Mouse (Mus musculus) stomach, embryonic 15.5 days (tissue): Measurements from ENCODE around the gene Srl. TPM values are rescaled to one million over a fixed set of nuclear protein-coding genes. Genes with fewer than 3 reads are reported as not detected.

Experiments used
- ATAC-seq: fragments of 200-750 bp; cut with Nextera tagmentation; 2 replicates; pipeline ENCODE4 v1.8.0; 2017; ENCODE audit warnings: low read depth, moderate number of reproducible peaks, moderate TSS enrichment; ENCODE audit not compliant: insufficient read depth, low FRiP score
- H3K27ac ChIP-seq: fragments of 300-500 bp; sonication (generic); 2 replicates; pipeline ENCODE4 v1.5.1; 2015; ENCODE audit warnings: mild to moderate bottlenecking, inconsistent platforms
- H3K27me3 ChIP-seq: fragments of 300-500 bp; sonication (generic); replicated peaks from 2 replicates; pipeline ENCODE4 v1.6.1; 2015; ENCODE audit warnings: inconsistent platforms
- H3K36me3 ChIP-seq: fragments of 300-500 bp; sonication (generic); 2 replicates; pipeline ENCODE4 v1.6.1; 2015; ENCODE audit warnings: inconsistent platforms
- H3K4me1 ChIP-seq: fragments of 300-500 bp; sonication (generic); 2 replicates; pipeline ENCODE4 v1.6.1; 2015; ENCODE audit warnings: inconsistent platforms
- H3K4me2 ChIP-seq: fragments of 300-500 bp; sonication (generic); 2 replicates; pipeline ENCODE4 v1.6.1; 2015; ENCODE audit warnings: mild to moderate bottlenecking, inconsistent platforms
- H3K4me3 ChIP-seq: fragments of 300-500 bp; sonication (generic); replicated peaks from 2 replicates; pipeline ENCODE4 v1.5.1; 2015; ENCODE audit warnings: inconsistent platforms
- H3K9ac ChIP-seq: fragments of 300-500 bp; sonication (generic); 2 replicates; pipeline ENCODE4 v1.6.1; 2015; ENCODE audit warnings: inconsistent platforms
- H3K9me3 ChIP-seq: fragments of 300-500 bp; sonication (generic); 2 replicates; pipeline ENCODE4 v1.6.1; 2016; ENCODE audit warnings: inconsistent platforms
- WGBS: fragments of 180-500 bp; shearing (Covaris S2); methylation state at CpG from one replicate; pipeline ENCODE4 v1.1.7; 2015; 5-methylcytosine and 5-hydroxymethylcytosine counted together
- polyA plus RNA-seq: library from polyadenylated mRNA; unstranded; fragments of >200 nt; fragmentation: Nextera tagmentation; extraction: Ambion mirVana; gene quantifications from 2 replicates; pipeline ENCODE4 v1.2.1, GENCODE M21; 2015

Gene Srl
- polyA plus RNA-seq, 1 experiment from 2014 or later, result 9.3 TPM

DNA sequence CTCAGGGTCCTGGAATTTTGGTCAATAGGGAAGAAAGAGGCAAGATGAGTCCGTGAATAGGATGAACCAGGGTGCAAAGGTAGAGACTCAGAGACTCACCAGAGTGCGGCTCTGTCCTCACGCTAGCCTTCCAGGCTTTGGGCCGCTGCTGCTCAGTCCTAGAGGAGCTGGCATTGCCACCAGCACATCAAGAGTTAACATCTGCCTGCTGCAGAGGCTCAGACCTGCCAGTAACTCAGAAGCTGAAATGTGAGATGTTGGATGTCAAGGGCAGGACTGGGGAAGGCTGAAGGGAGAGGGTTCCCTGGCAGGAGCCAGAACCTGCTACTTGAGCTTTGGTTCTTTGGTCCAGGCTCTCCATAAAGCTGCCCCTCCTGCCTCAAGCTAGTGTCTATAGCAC lies 29.1 kb upstream of the Srl start:
- Histone ChIP-seq H3K4me3 (no peak overlapping the region), H3K9ac (no peak overlapping the region), H3K4me1 (no peaks in the 10 kb centered on the region), H3K27me3 (no peaks in the 10 kb centered on the region), H3K27ac (no peak overlapping the region), H3K36me3 (no peaks in the 10 kb centered on the region), H3K4me2 (no peak overlapping the region), H3K9me3 (no peaks in the 10 kb centered on the region)
- no peak for ATAC-seq
- 51% methylated on average over 4 of the region's 4 CpGs for WGBS

GRCm38 (mm10) chr16:4567912-4568311 lies 26.3 kb upstream of the Srl start:
- 19% methylated on average over 4 of the region's 4 CpGs for WGBS
- no peak overlapping the region for H3K4me2 ChIP-seq
- no peak overlapping the region for H3K27ac ChIP-seq
- no peaks in the 10 kb centered on the region for H3K36me3 ChIP-seq
- H3K9me3 ChIP-seq, result no peaks in the 10 kb centered on the region
- H3K4me1 ChIP-seq, result no peaks in the 10 kb centered on the region
- ATAC-seq, result peak; percentile 65; the same call in 1 of the 2 replicates
- no peak overlapping the region for H3K4me3 ChIP-seq
- H3K27me3 ChIP-seq, result no peaks in the 10 kb centered on the region
- H3K9ac ChIP-seq, result no peak overlapping the region

DNA sequence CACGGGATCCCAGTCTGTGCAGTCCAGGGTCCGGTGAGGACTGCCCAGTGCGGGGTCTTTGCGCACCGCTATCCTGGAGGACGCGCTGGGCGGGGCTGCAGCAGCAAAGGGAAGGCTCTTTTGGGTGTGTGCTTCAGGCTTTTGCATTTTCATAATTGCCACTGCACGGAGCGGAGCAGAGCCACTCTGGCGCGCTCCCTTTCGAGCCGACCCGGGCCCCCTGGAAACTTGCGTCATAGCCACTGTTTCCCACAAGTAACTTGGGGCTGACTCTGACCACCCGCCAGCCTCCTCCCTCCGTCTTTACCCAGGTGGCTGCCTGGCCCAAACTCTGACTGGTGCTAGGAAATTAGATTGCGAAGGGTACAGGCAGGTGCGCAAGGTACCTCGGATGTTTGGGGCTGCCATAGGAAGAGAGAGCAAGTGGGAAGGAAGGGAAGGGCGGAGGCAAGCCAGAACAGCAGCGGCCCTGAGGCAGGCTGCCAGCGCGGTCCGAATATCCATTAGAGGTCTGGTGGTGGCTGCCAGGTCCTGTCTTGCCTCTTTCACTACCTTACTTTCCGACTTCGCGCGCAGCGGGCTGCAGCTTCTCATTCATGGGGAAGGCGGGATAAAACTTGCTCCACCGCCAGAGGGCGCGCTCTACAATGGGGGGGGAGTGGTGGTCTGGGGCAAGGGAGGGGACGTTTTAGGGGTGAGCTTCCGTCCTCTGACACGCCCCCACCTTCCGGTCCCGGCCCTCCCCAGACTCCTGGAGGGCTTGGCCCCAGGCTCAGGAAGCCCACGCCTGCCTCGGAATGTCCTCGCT lies 18.7 kb upstream of the Srl start:
- H3K4me1 ChIP-seq, result peaks cover 24% of the 10 kb centered on the region
- H3K27me3 ChIP-seq, result no peaks in the 10 kb centered on the region
- H3K9ac ChIP-seq, result peak overlapping the region; percentile 39; the same call in 1 of the 2 replicates
- H3K36me3 ChIP-seq, result no peaks in the 10 kb centered on the region
- peak overlapping the region; percentile 93 for H3K4me2 ChIP-seq
- H3K9me3 ChIP-seq, result no peaks in the 10 kb centered on the region
- WGBS, result under 1% methylated on average over 42 of the region's 43 CpGs
- H3K27ac ChIP-seq, result peak overlapping the region; percentile 96
- peak overlapping the region; percentile 88 for H3K4me3 ChIP-seq
- ATAC-seq, result peak; percentile 16

DNA sequence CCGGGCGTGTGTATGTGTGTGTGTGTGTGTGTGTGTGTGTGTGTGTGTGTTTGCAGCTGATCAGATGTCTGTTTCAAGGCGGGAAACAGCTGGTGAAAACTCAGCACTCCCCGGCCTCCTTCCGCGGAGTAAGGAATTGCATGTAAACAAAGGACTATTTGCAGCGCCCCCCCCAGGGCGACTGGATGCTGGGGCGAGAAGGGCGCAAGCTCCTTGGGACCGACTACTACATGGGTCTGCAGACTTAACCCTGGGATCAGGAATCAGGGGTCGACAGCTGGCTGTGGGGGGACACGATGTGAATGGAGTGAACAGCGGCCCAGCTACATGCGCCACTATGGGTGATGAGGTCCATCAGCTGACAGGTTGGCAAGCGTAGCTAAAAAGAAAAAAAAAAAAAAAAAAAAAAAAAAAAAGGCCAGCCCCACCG lies 18.1 kb upstream of the Srl start, which contains the start of gene Tfap4:
TSS of gene Tfap4 (minus strand) at position 140 of the 430 bp plus-strand sequence.
- ATAC-seq, result peak; percentile 12
- H3K9me3 ChIP-seq, result no peaks in the 10 kb centered on the region
- H3K27me3 ChIP-seq, result no peaks in the 10 kb centered on the region
- 0% methylated on average over 17 of the region's 17 CpGs for WGBS
- peak within 1 kb of the TSS; percentile 93 for H3K4me2 ChIP-seq
- H3K36me3 ChIP-seq, result no peaks in the 10 kb centered on the region
- H3K4me3 ChIP-seq, result peak within 1 kb of the TSS; percentile 88
- H3K4me1 ChIP-seq, result peaks cover 29% of the 10 kb centered on the region
- H3K9ac ChIP-seq, result peak within 1 kb of the TSS; percentile 60
- H3K27ac ChIP-seq, result peak within 1 kb of the TSS; percentile 96

- Histone ChIP-seq H3K36me3 (no peaks in the 10 kb centered on the region), H3K4me1 (peaks cover 36% of the 10 kb centered on the region), H3K9me3 (no peaks in the 10 kb centered on the region), H3K27ac (peak overlapping the region; percentile 96), H3K4me3 (peak overlapping the region; percentile 88), H3K27me3 (no peaks in the 10 kb centered on the region), H3K9ac (peak overlapping the region; percentile 60), H3K4me2 (peak overlapping the region; percentile 93)
- under 1% methylated on average over 41 of the region's 43 CpGs for WGBS
- peak; percentile 9; the same call in 1 of the 2 replicates for ATAC-seq
Measured at GRCm38 (mm10) chr16:4558980-4559631, 17.5 kb upstream of the Srl start.

DNA sequence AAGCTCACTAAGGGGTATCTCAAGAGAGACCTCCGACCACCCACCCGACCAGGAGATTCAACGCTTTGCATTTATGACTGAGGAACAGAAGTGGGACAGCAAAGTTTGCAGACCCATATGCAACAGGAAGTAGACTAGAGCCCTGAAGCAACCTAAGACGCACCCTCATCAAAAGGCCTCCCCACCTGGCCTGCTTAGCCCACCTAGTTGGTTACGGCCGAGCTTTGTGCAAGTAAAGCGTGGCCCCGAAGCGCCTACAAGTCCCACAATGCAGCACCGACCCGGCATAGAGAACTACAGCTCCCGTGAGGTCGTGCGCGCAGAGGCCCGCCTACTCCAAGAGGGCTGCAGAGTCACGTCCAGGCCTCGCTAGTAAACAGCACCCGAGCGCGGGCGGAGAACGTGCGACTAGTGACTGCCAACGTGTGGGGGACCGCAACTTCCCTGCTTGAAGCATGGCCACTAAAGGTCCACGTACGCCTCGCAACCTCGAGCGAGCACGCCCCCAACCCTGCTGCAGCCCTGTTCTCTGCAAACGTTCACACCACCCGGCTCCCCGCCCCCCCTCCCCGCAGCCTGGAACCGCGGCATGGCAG lies 16.9 kb upstream of the Srl start:
- WGBS, result under 1% methylated on average over 38 of the region's 38 CpGs
- peaks cover 42% of the 10 kb centered on the region for H3K4me1 ChIP-seq
- H3K36me3 ChIP-seq, result no peaks in the 10 kb centered on the region
- peak overlapping the region; percentile 96 for H3K27ac ChIP-seq
- H3K27me3 ChIP-seq, result no peaks in the 10 kb centered on the region
- ATAC-seq, result peak; percentile 91
- H3K9me3 ChIP-seq, result no peaks in the 10 kb centered on the region
- H3K9ac ChIP-seq, result peak overlapping the region; percentile 60
- peak overlapping the region; percentile 88 for H3K4me3 ChIP-seq
- H3K4me2 ChIP-seq, result peak overlapping the region; percentile 93

DNA sequence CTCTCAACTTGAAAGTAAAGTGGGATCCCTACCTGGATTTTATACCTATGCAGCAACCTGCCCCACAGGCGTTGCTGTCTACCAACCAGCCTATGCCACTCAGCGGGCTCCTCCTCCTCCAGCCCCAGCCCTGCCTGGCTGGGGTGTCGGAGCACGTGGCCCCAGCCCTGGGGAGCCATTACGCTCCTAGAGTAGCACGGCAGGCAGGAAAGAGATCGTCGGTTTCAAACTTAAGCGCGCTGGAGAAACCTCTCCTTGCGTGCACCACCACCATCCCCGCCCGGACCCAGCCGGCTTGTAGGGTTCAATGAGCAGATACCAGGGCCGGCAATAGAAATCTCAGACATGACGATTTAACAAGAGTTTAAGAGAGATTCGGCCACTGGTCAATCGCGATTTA lies 16.3 kb upstream of the Srl start:
- Histone ChIP-seq H3K27me3 (no peaks in the 10 kb centered on the region), H3K4me3 (peak overlapping the region; percentile 88), H3K36me3 (no peaks in the 10 kb centered on the region), H3K9me3 (no peaks in the 10 kb centered on the region), H3K4me2 (peak overlapping the region; percentile 93), H3K9ac (peak overlapping the region; percentile 60), H3K4me1 (peaks cover 47% of the 10 kb centered on the region), H3K27ac (peak overlapping the region; percentile 96)
- under 1% methylated on average over 19 of the region's 19 CpGs for WGBS
- peak; percentile 67 for ATAC-seq

- H3K4me3 ChIP-seq, result peak overlapping the region; percentile 88
- ATAC-seq, result 0 out of 2 replicates have a peak, but pooled peaks have one; percentile 9
- peak overlapping the region; percentile 93 for H3K4me2 ChIP-seq
- WGBS, result 71% methylated on average over 1 of the region's 1 CpGs
- H3K4me1 ChIP-seq, result peaks cover 56% of the 10 kb centered on the region
- peak overlapping the region; percentile 96 for H3K27ac ChIP-seq
- peak overlapping the region; percentile 60; the same call in 1 of the 2 replicates for H3K9ac ChIP-seq
- H3K36me3 ChIP-seq, result no peaks in the 10 kb centered on the region
- no peaks in the 10 kb centered on the region for H3K9me3 ChIP-seq
- H3K27me3 ChIP-seq, result no peaks in the 10 kb centered on the region
Measured at GRCm38 (mm10) chr16:4557085-4557484, 15.5 kb upstream of the Srl start.

GRCm38 (mm10) chr16:4555555-4555954 lies 13.9 kb upstream of the Srl start:
- Histone ChIP-seq H3K9ac (no peak overlapping the region), H3K4me1 (peaks cover 60% of the 10 kb centered on the region), H3K27ac (no peak overlapping the region), H3K4me3 (no peak overlapping the region), H3K27me3 (no peaks in the 10 kb centered on the region), H3K36me3 (0 out of 2 replicates have a peak, but pooled peaks cover 5% of the 10 kb centered on the region), H3K4me2 (no peak overlapping the region), H3K9me3 (no peaks in the 10 kb centered on the region)
- ATAC-seq, result no peak
- 88% methylated on average over 1 of the region's 1 CpGs for WGBS

- H3K9ac ChIP-seq, result no peak overlapping the region
- ATAC-seq, result peak; percentile 59; the same call in 1 of the 2 replicates
Measured at GRCm38 (mm10) chr16:4552829-4553550, 11.4 kb upstream of the Srl start.

DNA sequence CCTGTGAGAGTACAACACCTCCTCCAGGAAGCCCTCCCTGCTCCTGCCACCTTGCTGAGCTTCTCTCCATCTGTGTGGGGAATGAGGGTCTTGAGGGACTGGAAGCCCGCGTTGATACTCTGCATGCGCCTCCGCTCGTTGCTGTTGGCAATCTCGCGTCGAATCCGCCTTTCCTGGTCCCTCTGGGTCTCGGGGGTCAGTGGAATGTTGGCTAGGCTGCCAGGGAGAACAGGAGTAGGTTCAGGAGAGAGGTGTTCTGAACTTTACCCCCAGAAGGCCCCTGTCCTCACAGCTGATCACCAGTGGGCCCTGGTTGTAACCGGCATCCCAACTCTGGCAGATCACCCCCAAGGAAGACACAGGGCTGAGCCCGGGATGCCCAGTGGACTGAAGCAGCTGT lies 10.3 kb upstream of the Srl start:
- 89% methylated on average over 12 of the region's 12 CpGs for WGBS
- peaks cover 18% of the 10 kb centered on the region; the same call in 1 of the 2 replicates for H3K36me3 ChIP-seq
- H3K4me1 ChIP-seq, result peaks cover 50% of the 10 kb centered on the region
- H3K9ac ChIP-seq, result no peak overlapping the region
- H3K27me3 ChIP-seq, result no peaks in the 10 kb centered on the region
- no peak for ATAC-seq
- H3K27ac ChIP-seq, result 0 out of 2 replicates have a peak overlapping the region, but pooled peaks have one; percentile 83
- no peaks in the 10 kb centered on the region for H3K9me3 ChIP-seq
- H3K4me3 ChIP-seq, result no peak overlapping the region
- no peak overlapping the region for H3K4me2 ChIP-seq

More at GRCm38 (mm10) chr16:4552829-4553550, 11.4 kb upstream of the Srl start:
- 20% methylated on average over 6 of the region's 6 CpGs for WGBS
- H3K9me3 ChIP-seq, result no peaks in the 10 kb centered on the region
- no peak overlapping the region for H3K4me3 ChIP-seq
- 0 out of 2 replicates have a peak, but pooled peaks cover 15% of the 10 kb centered on the region for H3K36me3 ChIP-seq
- H3K27ac ChIP-seq, result peak overlapping the region; percentile 83
- H3K27me3 ChIP-seq, result no peaks in the 10 kb centered on the region
- H3K4me1 ChIP-seq, result peaks cover 56% of the 10 kb centered on the region
- peak overlapping the region; percentile 21 for H3K4me2 ChIP-seq
